Mouse (Mus musculus) ES-E14 (cell line): ENCODE measurements around the gene Sec63.

Source experiments
- CHD2 ChIP-seq: IDR thresholded peaks from 2 replicates; pipeline ENCODE4 v1.6.1; 2014; ENCODE audit warnings: mild to moderate bottlenecking, low read depth, low read length, inconsistent platforms
- HCFC1 ChIP-seq: IDR thresholded peaks from 2 replicates; pipeline ENCODE4 v1.6.1; 2012; ENCODE audit warnings: low read length, inconsistent platforms, borderline replicate concordance; ENCODE audit not compliant: insufficient read depth
- MAFK ChIP-seq: IDR thresholded peaks from 2 replicates; pipeline ENCODE4 v1.6.1; 2014; ENCODE audit warnings: mild to moderate bottlenecking, low read depth, low read length, inconsistent platforms; ENCODE audit not compliant: insufficient read depth
- ZC3H11A ChIP-seq: IDR thresholded peaks from 2 replicates; pipeline ENCODE4 v1.6.1; 2012; ENCODE audit warnings: low read depth, mild to moderate bottlenecking, inconsistent platforms, low read length, borderline replicate concordance
- ZNF384 ChIP-seq: IDR thresholded peaks from 2 replicates; pipeline ENCODE4 v1.6.1; 2012; ENCODE audit warnings: low read depth, low read length, inconsistent platforms

- no peak for TF ChIP-seq CHD2
- TF ChIP-seq ZNF384, result no peak
- no peak for TF ChIP-seq MAFK
- no peak for TF ChIP-seq HCFC1
- no peak for TF ChIP-seq ZC3H11A
These were observed 9.5 kb upstream of the Sec63 start for GRCm38 (mm10) chr10:42751813-42752212.
